22 mouse cellular contexts compared by ENCODE assay signal in the genomic region with DNA sequence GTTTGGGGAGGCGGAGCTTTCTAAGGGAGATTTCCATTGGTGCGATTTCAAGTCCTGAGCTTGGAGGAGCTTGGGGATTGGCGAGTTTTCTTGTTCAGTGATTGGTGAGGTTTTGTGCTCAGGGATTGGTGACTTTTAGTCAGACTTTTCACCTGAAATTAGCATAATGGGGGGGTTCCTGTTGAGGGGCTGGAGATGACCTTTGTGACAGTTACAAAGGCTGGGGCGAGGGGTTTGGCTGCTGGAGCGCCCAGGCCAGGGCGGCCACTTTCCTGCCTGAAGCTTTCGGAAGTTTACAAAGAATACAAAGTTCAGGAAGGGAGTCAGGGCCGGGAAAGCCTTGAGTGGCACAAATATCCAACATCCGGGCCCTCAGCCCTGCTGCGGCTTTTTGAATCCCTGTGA. TPM values are rescaled to one million over a fixed set of nuclear protein-coding genes. Genes with fewer than 3 reads are reported as not detected.
DNase-seq lines count a peak whose midpoint lies in the region; ATAC-seq and TF ChIP-seq lines count a peak whose summit lies in the region.
"Had no signal": no experiment of that assay in that cellular context is flagged by ENCODE, and none has a peak within 500 bp of the region (broad histone marks: within the 10 kb centered on the region; RNA-seq: fewer than 3 reads in every experiment).

No protein-coding gene starts in this region.

- no peak for TF ChIP-seq POLR2A in lung, adult 2 months (IDR thresholded peaks at IDR 0.05; ENCODE audit: borderline replicate concordance, extremely low read depth, low read depth, low read length)

- no peak overlapping the region for H3K9ac ChIP-seq in lung, embryonic 15.5 days
- H3K9ac ChIP-seq in hindbrain, embryonic 13.5 days, result no peak overlapping the region
- H3K9ac ChIP-seq: embryonic facial prominence, embryonic 15.5 days; limb, embryonic 12.5 days; liver, embryonic 13.5 days; midbrain, embryonic 13.5 days had no signal

- DNase-seq in heart, adult 11 months, result peak; percentile 97
- no peak for DNase-seq in heart, embryonic 10.5 days (ENCODE audit: low spot score)
- DNase-seq in lung, adult 18-20 months, result peak; percentile 63 to 75
- no peak for DNase-seq in lung, adult 2 months
- DNase-seq in yolk sac, embryonic 10.5 days (ENCODE audit: low spot score), result peak; percentile 44
- DNase-seq in embryo, embryonic 10.5 days (ENCODE audit: low spot score), result no peak
- DNase-seq: adrenal gland, adult 8-10 months; cerebellum, adult 9-10 months; kidney, adult 18-20 months; kidney, postnatal 14 days; layer of hippocampus, adult 9-11 months; liver, embryonic 13.5 days; retina, postnatal 1 day; thymus, adult 2 months had no signal

- H3K9me3 ChIP-seq in heart, embryonic 10.5 days, result no peaks in the 10 kb centered on the region
- H3K9me3 ChIP-seq in lung, embryonic 15.5 days, result 0 out of 2 replicates have a peak, but pooled peaks cover 3% of the 10 kb centered on the region
- no peaks in the 10 kb centered on the region for H3K9me3 ChIP-seq in hindbrain, embryonic 13.5 days
- H3K9me3 ChIP-seq: embryonic facial prominence, embryonic 15.5 days; forebrain, embryonic 10.5 days; limb, embryonic 12.5 days; liver, embryonic 13.5 days had no signal

- ATAC-seq in lung, embryonic 15.5 days (ENCODE audit: borderline replicate concordance, extremely low read depth, low FRiP score, low TSS enrichment), result no peak
- ATAC-seq in hindbrain, embryonic 13.5 days (ENCODE audit: low FRiP score), result no peak
- ATAC-seq: hindbrain, postnatal 0 days; midbrain, embryonic 13.5 days had no signal

- H3K36me3 ChIP-seq in heart, embryonic 10.5 days, result no peaks in the 10 kb centered on the region
- H3K36me3 ChIP-seq in lung, embryonic 15.5 days, result no peaks in the 10 kb centered on the region
- H3K36me3 ChIP-seq in hindbrain, embryonic 13.5 days, result no peaks in the 10 kb centered on the region
- H3K36me3 ChIP-seq: embryonic facial prominence, embryonic 15.5 days; forebrain, embryonic 10.5 days; limb, embryonic 12.5 days; liver, embryonic 13.5 days; midbrain, embryonic 13.5 days had no signal

- H3K4me2 ChIP-seq in lung, embryonic 15.5 days, result no peak overlapping the region
- H3K4me2 ChIP-seq in hindbrain, embryonic 13.5 days, result no peak overlapping the region
- H3K4me2 ChIP-seq: embryonic facial prominence, embryonic 15.5 days; limb, embryonic 12.5 days; liver, embryonic 13.5 days; midbrain, embryonic 13.5 days had no signal

- 89% methylated on average over 10 of the region's 10 CpGs for WGBS in heart, embryonic 10.5 days
- 74% methylated on average over 10 of the region's 10 CpGs for WGBS in lung, adult 2 months
- WGBS in lung, embryonic 15.5 days, result 82% methylated on average over 10 of the region's 10 CpGs
- 94% methylated on average over 10 of the region's 10 CpGs for WGBS in hindbrain, embryonic 13.5 days

- no peak overlapping the region for H3K4me3 ChIP-seq in heart, embryonic 10.5 days
- H3K4me3 ChIP-seq in lung, adult 2 months (replicated peaks; ENCODE audit: extremely low read depth, low read depth, low read length), result no peak overlapping the region
- no peak overlapping the region for H3K4me3 ChIP-seq in lung, embryonic 15.5 days
- H3K4me3 ChIP-seq in hindbrain, embryonic 13.5 days, result no peak overlapping the region
- H3K4me3 ChIP-seq: embryonic facial prominence, embryonic 15.5 days; forebrain, embryonic 10.5 days; limb, embryonic 12.5 days; liver, embryonic 13.5 days; midbrain, embryonic 13.5 days; myocyte had no signal

- no peak overlapping the region for H3K27ac ChIP-seq in heart, embryonic 10.5 days
- peak overlapping the region; percentile 5; the same call in 1 of the 2 replicates for H3K27ac ChIP-seq in lung, embryonic 15.5 days
- H3K27ac ChIP-seq in hindbrain, embryonic 13.5 days, result no peak overlapping the region
- H3K27ac ChIP-seq: embryonic facial prominence, embryonic 15.5 days; forebrain, embryonic 10.5 days; hindbrain, postnatal 0 days; limb, embryonic 12.5 days; liver, embryonic 13.5 days; midbrain, embryonic 13.5 days had no signal

- TF ChIP-seq CTCF in lung, adult 2 months (IDR thresholded peaks at IDR 0.05; ENCODE audit: insufficient read depth, low read length), result no peak

- H3K27me3 ChIP-seq in heart, embryonic 10.5 days (ENCODE audit: insufficient read depth, poor library complexity, severe bottlenecking), result no peaks in the 10 kb centered on the region
- no peaks in the 10 kb centered on the region for H3K27me3 ChIP-seq in lung, embryonic 15.5 days
- no peaks in the 10 kb centered on the region for H3K27me3 ChIP-seq in hindbrain, embryonic 13.5 days
- H3K27me3 ChIP-seq: embryonic facial prominence, embryonic 15.5 days; limb, embryonic 12.5 days; liver, embryonic 13.5 days; midbrain, embryonic 13.5 days had no signal

- peaks cover 5% of the 10 kb centered on the region; the same call in 1 of the 2 replicates for H3K4me1 ChIP-seq in heart, embryonic 10.5 days
- 0 out of 2 replicates have a peak, but pooled peaks cover 3% of the 10 kb centered on the region for H3K4me1 ChIP-seq in lung, adult 2 months (ENCODE audit: control insufficient read depth, insufficient read depth, low read length)
- no peaks in the 10 kb centered on the region for H3K4me1 ChIP-seq in lung, embryonic 15.5 days
- H3K4me1 ChIP-seq in hindbrain, embryonic 13.5 days (replicated peaks), result peaks cover 2% of the 10 kb centered on the region; the same call in 1 of the 2 replicates
- H3K4me1 ChIP-seq: embryonic facial prominence, embryonic 15.5 days; liver, embryonic 13.5 days had no signal

RNA-seq across cellular contexts. Expression of gene Cygb, which starts 51.1 kb away (rescaled TPM):
- polyA plus RNA-seq in heart, embryonic 10.5 days (2016; fragmentation: Nextera tagmentation; extraction: Ambion mirVana), result 1.0 and 2.8 TPM in 2 replicates
- 33.6 and 41.2 TPM in 2 replicates for polyA plus RNA-seq in lung, adult 2 months (2012; rRNA removed)
- polyA plus RNA-seq in lung, embryonic 15.5 days (2015; fragmentation: Nextera tagmentation; extraction: Ambion mirVana), result 11.2 and 11.9 TPM in 2 replicates
- polyA plus RNA-seq in hindbrain, embryonic 13.5 days (2015; fragmentation: Nextera tagmentation; extraction: Ambion mirVana), result 16.4 and 18.1 TPM in 2 replicates

RNA-seq across cellular contexts. Expression of gene Prcd, which starts 51.9 kb away (rescaled TPM):
- polyA plus RNA-seq in heart, embryonic 10.5 days (2016; fragmentation: Nextera tagmentation; extraction: Ambion mirVana), result 0.60 and 0.78 TPM in 2 replicates
- 2.8 and 5.6 TPM in 2 replicates for polyA plus RNA-seq in lung, adult 2 months (2012; rRNA removed)
- 1.8 and 3.2 TPM in 2 replicates for polyA plus RNA-seq in lung, embryonic 15.5 days (2015; fragmentation: Nextera tagmentation; extraction: Ambion mirVana)
- 1.2 and 1.4 TPM in 2 replicates for polyA plus RNA-seq in hindbrain, embryonic 13.5 days (2015; fragmentation: Nextera tagmentation; extraction: Ambion mirVana)

Comparison
In these comparisons a context has a peak if more than half of its experiments do, and no peak if none do; other contexts are left out.
1. DNase-seq: peak in heart, adult 11 months (single experiment), lung, adult 18-20 months (2 of 2) and yolk sac, embryonic 10.5 days (single experiment); none in heart, embryonic 10.5 days (single experiment), lung, adult 2 months (single experiment) and embryo, embryonic 10.5 days (single experiment).